Comparison of ENCODE assay signal across 17 mouse cellular contexts in genomic region chr4:58169918-58170317, GRCm38 (mm10). TPM values are rescaled to one million over a fixed set of nuclear protein-coding genes. Genes with fewer than 3 reads are reported as not detected.
DNase-seq lines count a peak whose midpoint lies in the region; ATAC-seq and TF ChIP-seq lines count a peak whose summit lies in the region.
"Had no signal": no experiment of that assay in that cellular context is flagged by ENCODE, and none has a peak within 500 bp of the region (broad histone marks: within the 10 kb centered on the region; RNA-seq: fewer than 3 reads in every experiment).

No protein-coding gene starts in this region.

- no peaks in the 10 kb centered on the region for H3K9me3 ChIP-seq in embryonic facial prominence, embryonic 15.5 days (replicated peaks)
- no peaks in the 10 kb centered on the region for H3K9me3 ChIP-seq in embryonic facial prominence, embryonic 10.5 days
- no peaks in the 10 kb centered on the region for H3K9me3 ChIP-seq in kidney, postnatal 0 days (replicated peaks; ENCODE audit: low read length)
- H3K9me3 ChIP-seq in limb, embryonic 15.5 days: no peaks in the 10 kb centered on the region
- H3K9me3 ChIP-seq: embryonic facial prominence, embryonic 13.5 days; heart, embryonic 13.5 days; liver, embryonic 13.5 days had no signal

- no peak for ATAC-seq in embryonic facial prominence, embryonic 15.5 days (ENCODE audit: insufficient number of reproducible peaks, low FRiP score, low TSS enrichment, low read depth)
- no peak for ATAC-seq in kidney, postnatal 0 days (replicated peaks; ENCODE audit: low FRiP score, low read depth)
- no peak for ATAC-seq in limb, embryonic 15.5 days (ENCODE audit: insufficient number of reproducible peaks, low FRiP score, low TSS enrichment, low read depth)
- ATAC-seq: hindbrain, embryonic 16.5 days had no signal

- TF ChIP-seq CTCF in kidney, postnatal 0 days (IDR thresholded peaks at IDR 0.05; ENCODE audit: low read depth): no peak

- H3K36me3 ChIP-seq in embryonic facial prominence, embryonic 15.5 days: no peaks in the 10 kb centered on the region
- H3K36me3 ChIP-seq in embryonic facial prominence, embryonic 10.5 days (replicated peaks): no peaks in the 10 kb centered on the region; the same call in 1 of the 2 replicates
- no peaks in the 10 kb centered on the region for H3K36me3 ChIP-seq in kidney, postnatal 0 days (ENCODE audit: insufficient read depth, low read length)
- no peaks in the 10 kb centered on the region for H3K36me3 ChIP-seq in limb, embryonic 15.5 days
- H3K36me3 ChIP-seq: heart, embryonic 13.5 days; liver, embryonic 13.5 days had no signal

- H3K4me3 ChIP-seq in embryonic facial prominence, embryonic 15.5 days (replicated peaks): no peak overlapping the region
- H3K4me3 ChIP-seq in embryonic facial prominence, embryonic 10.5 days: no peak overlapping the region
- no peak overlapping the region for H3K4me3 ChIP-seq in kidney, postnatal 0 days (replicated peaks; ENCODE audit: low read depth, low read length)
- H3K4me3 ChIP-seq in limb, embryonic 15.5 days: no peak overlapping the region
- H3K4me3 ChIP-seq: embryonic facial prominence, embryonic 13.5 days; heart, embryonic 13.5 days; liver, embryonic 13.5 days had no signal

- no peak overlapping the region for H3K9ac ChIP-seq in embryonic facial prominence, embryonic 15.5 days
- H3K9ac ChIP-seq in kidney, postnatal 0 days (ENCODE audit: low read depth, low read length): no peak overlapping the region
- H3K9ac ChIP-seq in limb, embryonic 15.5 days: no peak overlapping the region
- H3K9ac ChIP-seq: embryonic facial prominence, embryonic 13.5 days; heart, embryonic 13.5 days; liver, embryonic 13.5 days had no signal

- no peak overlapping the region for H3K4me2 ChIP-seq in embryonic facial prominence, embryonic 15.5 days (replicated peaks)
- H3K4me2 ChIP-seq in kidney, postnatal 0 days (ENCODE audit: low read length): no peak overlapping the region
- H3K4me2 ChIP-seq in limb, embryonic 15.5 days: no peak overlapping the region
- H3K4me2 ChIP-seq: embryonic facial prominence, embryonic 13.5 days; heart, embryonic 13.5 days; liver, embryonic 13.5 days had no signal

- H3K27me3 ChIP-seq in embryonic facial prominence, embryonic 15.5 days: no peaks in the 10 kb centered on the region
- no peaks in the 10 kb centered on the region for H3K27me3 ChIP-seq in embryonic facial prominence, embryonic 10.5 days (replicated peaks; ENCODE audit: low read depth, poor library complexity, severe bottlenecking)
- H3K27me3 ChIP-seq in kidney, postnatal 0 days (ENCODE audit: insufficient read depth, low read length): no peaks in the 10 kb centered on the region
- no peaks in the 10 kb centered on the region for H3K27me3 ChIP-seq in limb, embryonic 15.5 days
- H3K27me3 ChIP-seq: CH12.LX; embryonic facial prominence, embryonic 13.5 days; heart, embryonic 13.5 days; liver, embryonic 13.5 days had no signal

- H3K4me1 ChIP-seq in embryonic facial prominence, embryonic 15.5 days: 0 out of 2 replicates have a peak, but pooled peaks cover 3% of the 10 kb centered on the region
- H3K4me1 ChIP-seq in embryonic facial prominence, embryonic 10.5 days: no peaks in the 10 kb centered on the region
- no peaks in the 10 kb centered on the region for H3K4me1 ChIP-seq in kidney, postnatal 0 days (replicated peaks; ENCODE audit: insufficient read depth, low read length)
- peaks cover 13% of the 10 kb centered on the region for H3K4me1 ChIP-seq in limb, embryonic 15.5 days
- H3K4me1 ChIP-seq: liver, embryonic 13.5 days had no signal

- 67% methylated on average over 2 of the region's 2 CpGs for WGBS in embryonic facial prominence, embryonic 15.5 days
- 88% methylated on average over 2 of the region's 2 CpGs for WGBS in embryonic facial prominence, embryonic 10.5 days
- WGBS in kidney, postnatal 0 days: 40% methylated on average over 2 of the region's 2 CpGs
- WGBS in limb, embryonic 15.5 days: 17% methylated on average over 2 of the region's 2 CpGs

- peak overlapping the region; percentile 11; the same call in 1 of the 2 replicates for H3K27ac ChIP-seq in embryonic facial prominence, embryonic 15.5 days (replicated peaks)
- no peak overlapping the region for H3K27ac ChIP-seq in embryonic facial prominence, embryonic 10.5 days (replicated peaks)
- no peak overlapping the region for H3K27ac ChIP-seq in kidney, postnatal 0 days
- H3K27ac ChIP-seq in limb, embryonic 15.5 days: peak overlapping the region; percentile 24; the same call in 1 of the 2 replicates
- H3K27ac ChIP-seq: embryonic facial prominence, embryonic 13.5 days; heart, embryonic 13.5 days; liver, embryonic 13.5 days had no signal

- DNase-seq in embryonic facial prominence, embryonic 10.5 days (ENCODE audit: low spot score): no peak
- DNase-seq in kidney, postnatal 0 days (ENCODE audit: low spot score): peak; percentile 80
- DNase-seq in kidney, adult 9 months: no peak
- DNase-seq in hindlimb bud, embryonic 11.5 days (ENCODE audit: extremely low spot score, low read depth, low spot score): peak; percentile 31
- no peak for DNase-seq in adrenal gland, adult 8-10 months
- DNase-seq in retina, postnatal 1 day: no peak
- DNase-seq: adrenal gland, postnatal 10 days; cerebellum, adult 11 months; liver, embryonic 13.5 days; midbrain, embryonic 14.5 days had no signal

RNA-seq across cellular contexts. Expression of gene Svep1, which starts 36.7 kb away (rescaled TPM):
- 9.3 and 10.9 TPM in 2 replicates for polyA plus RNA-seq in embryonic facial prominence, embryonic 15.5 days (2015; fragmentation: Nextera tagmentation; extraction: Ambion mirVana)
- 3.2 and 3.3 TPM in 2 replicates for polyA plus RNA-seq in embryonic facial prominence, embryonic 10.5 days (2016; fragmentation: Nextera tagmentation; extraction: Ambion mirVana)
- polyA plus RNA-seq in kidney, postnatal 0 days (2015; fragmentation: Nextera tagmentation; extraction: Ambion mirVana): 2.4 and 2.5 TPM in 2 replicates
- 4.5 and 5.3 TPM in 2 replicates for polyA plus RNA-seq in limb, embryonic 15.5 days (2015; fragmentation: Nextera tagmentation; extraction: Ambion mirVana)
- 10 to 100 TPM in 3 of 4 experiments, 1 to 10 TPM in 1; 7.3 to 16.0 (median 12.5) TPM for total RNA-seq in adrenal gland, adult 8-10 months (2022)
- total RNA-seq: CH12.LX; megakaryocyte progenitor cell, adult 5-6 weeks had no signal

Comparison
In these comparisons a context has a peak if more than half of its experiments do, and no peak if none do; other contexts are left out.
1. H3K27ac ChIP-seq: peak in embryonic facial prominence, embryonic 15.5 days (single experiment) and limb, embryonic 15.5 days (single experiment); none in embryonic facial prominence, embryonic 10.5 days (single experiment) and kidney, postnatal 0 days (single experiment).
2. DNase-seq: peak in kidney, postnatal 0 days (single experiment) and hindlimb bud, embryonic 11.5 days (single experiment); none in embryonic facial prominence, embryonic 10.5 days (single experiment), kidney, adult 9 months (single experiment), adrenal gland, adult 8-10 months (single experiment) and retina, postnatal 1 day (single experiment).